Mouse (Mus musculus) layer of hippocampus, postnatal 36 days (tissue): ENCODE results near the gene Dhcr24. TPM values are rescaled to one million over a fixed set of nuclear protein-coding genes. Genes with fewer than 3 reads are reported as not detected.

Source experiments
- DNase-seq, 2 experiments: peaks; one replicate each; pipeline ENCODE4 v3.0.0; 2022
- total RNA-seq, 2 experiments: library from RNA; stranded (reverse); gene quantifications; 2 replicates each; pipeline ENCODE4 v1.2.3; 2021

Gene Dhcr24
- total RNA-seq, 2 experiments from 2014 or later = 58.8 to 61.0 TPM

- DNase-seq = no peak
Observed at GRCm38 (mm10) chr4:106606639-106607554, 46.1 kb downstream of the Dhcr24 start.

GRCm38 (mm10) chr4:106607905-106608304 lies 47.1 kb downstream of the Dhcr24 start:
- DNase-seq = no peak

DNA sequence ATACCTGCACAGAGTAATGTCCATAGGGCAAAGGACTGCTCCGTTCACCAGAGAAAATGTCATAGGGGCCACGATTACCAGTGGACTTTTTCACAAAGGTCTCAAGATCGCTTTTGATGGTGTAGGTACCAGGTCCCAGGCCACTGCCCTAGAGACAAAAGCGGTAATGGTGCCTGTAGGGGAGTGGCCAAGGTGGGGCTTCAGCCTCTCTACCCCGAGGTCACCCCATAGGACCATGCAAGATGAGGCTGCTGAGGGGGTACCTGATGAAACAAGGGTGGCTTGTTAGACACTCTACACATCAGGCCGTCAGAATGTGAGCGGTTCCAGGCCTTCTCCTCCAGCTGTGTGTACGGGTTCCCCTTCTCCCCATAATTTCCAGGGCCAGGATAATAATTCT lies 52.3 kb downstream of the Dhcr24 start:
- DNase-seq = no peak

DNA sequence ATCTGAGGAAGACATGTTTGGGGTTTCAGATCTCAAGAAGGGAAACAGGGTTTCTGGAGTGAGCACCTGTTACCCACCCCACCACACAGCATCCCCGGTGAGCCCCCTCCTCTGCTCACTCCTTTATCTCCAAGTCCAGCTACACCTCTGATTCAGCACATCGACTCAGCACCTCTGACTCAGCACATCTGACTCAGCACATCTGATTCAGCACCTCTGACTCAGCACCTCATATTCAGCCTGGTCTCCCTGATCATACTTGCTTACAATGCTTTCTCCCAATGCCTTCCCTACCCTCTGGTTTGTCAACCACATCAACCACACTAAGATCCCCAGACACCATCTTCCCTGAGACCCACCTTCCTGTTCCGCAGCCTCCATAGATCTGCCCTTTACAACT lies 52.7 kb downstream of the Dhcr24 start:
- no peak for DNase-seq

DNA sequence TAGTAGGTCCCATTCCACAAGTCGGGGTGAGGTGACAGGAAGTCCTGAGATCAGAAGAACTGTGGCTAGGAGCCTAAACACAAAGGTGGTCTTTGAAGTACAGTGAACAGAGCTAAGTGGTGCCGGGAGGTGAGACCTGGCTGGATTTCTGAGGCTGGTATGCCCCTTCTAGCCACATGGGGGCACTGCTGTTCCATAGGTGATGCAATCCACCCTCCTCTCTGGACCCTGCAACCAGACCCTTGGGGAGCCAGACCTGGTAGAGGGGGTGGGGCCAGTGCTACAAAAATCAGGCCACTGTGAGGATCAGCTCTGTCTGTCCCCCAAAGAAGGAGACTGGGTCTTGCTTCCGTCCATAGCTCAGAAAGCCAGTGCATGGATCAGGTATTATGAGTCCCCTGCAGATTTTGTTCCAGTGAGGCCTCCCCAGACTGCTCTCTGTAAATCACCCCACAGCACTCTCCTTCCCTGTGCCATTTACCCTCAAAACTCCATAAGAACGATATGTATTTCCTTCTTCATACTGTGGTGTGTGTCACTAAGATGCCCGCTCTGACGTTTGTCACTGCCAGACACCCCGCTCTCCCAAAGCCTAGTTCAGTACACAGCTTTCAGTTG lies 53.5 kb downstream of the Dhcr24 start:
- peak; percentile 75 to 76 for DNase-seq

GRCm38 (mm10) chr4:106614881-106615280 lies 54.0 kb downstream of the Dhcr24 start:
- no peak for DNase-seq

DNA sequence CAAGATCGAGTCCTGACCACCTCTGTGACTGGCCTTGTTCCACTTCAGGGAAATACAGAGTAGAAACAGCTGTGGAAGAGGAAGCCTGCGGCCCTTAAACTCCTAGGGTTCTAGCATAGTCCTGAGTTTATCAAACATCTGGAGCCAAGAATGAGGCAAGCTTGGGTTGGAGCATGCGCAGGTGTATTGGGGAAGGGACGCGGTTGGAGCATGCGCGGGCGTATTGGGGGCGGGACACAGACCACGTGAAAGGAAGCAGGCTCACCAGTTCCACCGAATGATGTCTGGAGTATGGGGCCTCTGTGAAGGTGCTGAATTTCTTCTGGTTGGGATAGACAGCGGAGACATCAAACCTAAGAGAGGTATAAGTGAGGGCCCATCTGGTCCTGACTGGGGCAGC lies 54.8 kb downstream of the Dhcr24 start:
- DNase-seq = no peak

DNA sequence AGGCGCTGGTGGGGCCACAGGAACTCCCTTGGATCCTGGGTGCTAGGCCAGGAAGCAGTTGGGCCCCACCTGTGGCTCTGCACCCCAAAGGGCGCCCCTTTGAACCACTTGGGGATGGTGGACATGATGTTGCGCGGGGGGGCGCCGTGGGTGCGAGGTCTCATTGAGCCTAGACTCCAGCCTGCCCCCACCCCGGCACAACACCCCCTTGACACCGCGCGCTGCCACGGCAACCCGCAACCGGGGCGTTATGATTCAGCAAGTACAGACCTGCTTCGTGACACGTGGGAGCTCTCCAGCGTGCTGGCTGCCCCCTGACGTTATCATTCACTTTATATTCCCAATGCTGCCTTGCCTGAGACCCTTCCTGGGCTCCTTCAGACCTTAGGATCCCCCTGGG lies 56.2 kb downstream of the Dhcr24 start, which contains the start of gene Lexm:
Lexm (minus strand) TSS at position 186 of the 400 bp plus-strand sequence.
- peak in 1 of 2 experiments; percentile 44 for DNase-seq

DNA sequence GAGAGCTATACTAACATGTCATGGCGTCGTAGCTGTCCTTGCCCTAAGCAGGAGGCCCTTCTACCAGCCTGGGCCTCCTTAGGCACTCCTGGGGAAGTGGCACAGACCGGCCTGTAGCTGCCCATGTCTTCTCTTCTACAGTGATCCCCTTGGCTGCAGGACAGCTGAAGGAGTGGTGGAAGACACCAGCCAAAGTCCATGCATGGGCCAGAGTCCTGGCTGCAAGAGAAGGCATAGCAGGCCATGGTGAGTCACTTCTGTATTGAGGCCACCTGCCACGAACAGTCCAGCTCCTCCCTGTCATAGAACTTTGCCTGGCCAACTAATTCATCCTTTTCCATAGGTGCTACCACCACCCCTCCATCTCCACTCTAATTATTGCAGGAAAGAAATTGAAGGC lies 58.1 kb downstream of the Dhcr24 start:
- DNase-seq = no peak

- no peak for DNase-seq
Observed at GRCm38 (mm10) chr4:106621428-106621827, 60.6 kb downstream of the Dhcr24 start.

GRCm38 (mm10) chr4:106622030-106622493 lies 61.2 kb downstream of the Dhcr24 start, which contains the start of gene Ttc22:
TSS of gene Ttc22 (plus strand) at chr4:106622432.
- no peak for DNase-seq

DNA sequence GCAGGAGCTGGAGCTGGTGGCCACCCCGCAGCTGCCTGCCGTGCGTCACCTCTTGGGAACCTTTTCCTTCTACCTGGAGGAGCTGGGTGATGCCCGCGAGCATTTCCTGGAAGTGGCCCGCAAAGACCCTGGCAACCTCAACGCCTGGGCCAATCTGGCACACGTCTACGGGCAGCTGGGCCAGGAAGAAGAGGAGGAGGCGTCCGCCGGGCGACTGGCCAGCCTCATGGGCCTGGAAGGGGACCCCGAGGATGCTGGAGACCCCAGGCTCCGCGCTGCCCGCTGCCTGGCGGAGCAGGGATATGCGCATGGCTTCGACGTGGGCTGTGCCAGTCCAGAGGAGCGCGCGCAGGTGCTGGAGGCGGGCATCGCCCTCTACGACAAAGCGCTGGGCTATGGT lies 61.9 kb downstream of the Dhcr24 start:
- DNase-seq = no peak

DNA sequence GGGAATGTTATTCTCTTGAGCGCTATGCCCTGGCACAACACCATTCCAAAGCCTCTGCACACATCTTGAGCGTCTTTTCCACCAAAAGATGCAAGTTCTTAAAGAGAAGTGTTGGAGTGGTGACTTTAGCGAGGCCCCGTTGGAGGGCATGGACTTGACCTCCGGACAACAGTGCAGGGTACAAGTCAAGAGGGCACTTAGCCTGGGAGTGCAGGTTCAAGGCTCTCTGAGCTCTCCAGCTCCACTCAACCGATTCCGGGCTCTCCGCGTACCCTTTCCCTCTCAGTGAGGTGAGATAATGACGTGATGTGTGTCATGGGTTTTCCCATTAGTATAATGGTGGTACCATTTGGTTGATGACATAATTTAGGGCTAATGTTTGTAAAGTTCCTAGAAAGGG lies 63.4 kb downstream of the Dhcr24 start:
- DNase-seq = no peak

- no peak for DNase-seq
Observed at GRCm38 (mm10) chr4:106627809-106628208, 67.0 kb downstream of the Dhcr24 start.

DNA sequence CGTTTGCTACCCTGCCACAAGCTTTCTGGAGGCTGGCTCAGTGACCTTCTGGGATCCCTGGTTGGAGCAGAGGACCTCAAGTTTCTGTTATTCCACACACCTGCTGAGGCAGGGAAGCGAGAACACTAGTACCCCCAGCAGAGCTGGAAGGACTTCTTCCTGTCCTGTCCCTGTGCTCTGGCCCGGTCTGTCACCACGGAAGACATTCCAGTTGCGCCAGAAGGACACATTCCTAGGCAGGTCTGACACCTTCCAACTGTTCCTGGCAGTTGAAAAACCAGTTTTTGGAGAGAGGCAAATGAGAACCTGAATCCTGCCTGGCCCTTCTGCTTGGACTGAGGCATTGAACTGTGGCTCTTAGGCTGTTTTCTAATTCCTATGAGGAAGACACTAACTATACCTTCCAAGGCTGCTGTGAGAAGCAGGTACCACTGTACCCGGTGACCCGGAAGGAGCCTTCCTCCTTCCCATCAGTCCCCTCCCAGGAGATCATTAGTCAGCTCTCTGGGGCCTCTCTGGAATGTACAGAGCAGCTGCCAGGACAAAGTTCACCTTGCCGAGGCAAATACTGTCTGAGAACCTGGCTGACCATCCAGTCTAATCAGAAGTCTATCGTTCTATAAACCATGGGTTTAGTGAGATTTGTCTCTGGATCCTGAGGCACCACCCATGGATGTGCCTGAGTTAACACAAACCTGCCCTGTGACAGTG lies 68.0 kb downstream of the Dhcr24 start:
- no peak for DNase-seq

GRCm38 (mm10) chr4:106629374-106629773 lies 68.5 kb downstream of the Dhcr24 start:
- DNase-seq = no peak

GRCm38 (mm10) chr4:106630333-106631220 lies 69.7 kb downstream of the Dhcr24 start:
- peak; percentile 87 to 88 for DNase-seq

DNA sequence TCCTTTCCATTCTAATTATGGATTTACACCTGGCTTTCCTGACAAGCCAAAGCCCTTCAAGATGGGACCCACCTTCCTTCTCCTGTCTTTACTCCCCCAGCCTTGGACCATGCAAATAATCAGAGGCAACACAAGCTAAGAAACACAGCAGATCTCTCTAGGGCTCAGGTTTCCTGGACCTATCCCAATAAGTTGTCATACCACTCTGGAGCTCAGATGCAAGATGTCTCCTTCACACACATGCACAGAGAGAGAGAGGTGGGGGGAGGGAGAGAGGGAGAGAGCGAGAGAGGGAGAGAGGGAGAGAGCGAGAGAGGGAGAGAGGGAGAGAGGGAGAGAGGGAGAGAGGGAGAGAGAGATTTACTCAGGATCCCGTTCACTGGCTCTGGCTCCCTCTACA lies 71.5 kb downstream of the Dhcr24 start:
- no peak for DNase-seq

DNA sequence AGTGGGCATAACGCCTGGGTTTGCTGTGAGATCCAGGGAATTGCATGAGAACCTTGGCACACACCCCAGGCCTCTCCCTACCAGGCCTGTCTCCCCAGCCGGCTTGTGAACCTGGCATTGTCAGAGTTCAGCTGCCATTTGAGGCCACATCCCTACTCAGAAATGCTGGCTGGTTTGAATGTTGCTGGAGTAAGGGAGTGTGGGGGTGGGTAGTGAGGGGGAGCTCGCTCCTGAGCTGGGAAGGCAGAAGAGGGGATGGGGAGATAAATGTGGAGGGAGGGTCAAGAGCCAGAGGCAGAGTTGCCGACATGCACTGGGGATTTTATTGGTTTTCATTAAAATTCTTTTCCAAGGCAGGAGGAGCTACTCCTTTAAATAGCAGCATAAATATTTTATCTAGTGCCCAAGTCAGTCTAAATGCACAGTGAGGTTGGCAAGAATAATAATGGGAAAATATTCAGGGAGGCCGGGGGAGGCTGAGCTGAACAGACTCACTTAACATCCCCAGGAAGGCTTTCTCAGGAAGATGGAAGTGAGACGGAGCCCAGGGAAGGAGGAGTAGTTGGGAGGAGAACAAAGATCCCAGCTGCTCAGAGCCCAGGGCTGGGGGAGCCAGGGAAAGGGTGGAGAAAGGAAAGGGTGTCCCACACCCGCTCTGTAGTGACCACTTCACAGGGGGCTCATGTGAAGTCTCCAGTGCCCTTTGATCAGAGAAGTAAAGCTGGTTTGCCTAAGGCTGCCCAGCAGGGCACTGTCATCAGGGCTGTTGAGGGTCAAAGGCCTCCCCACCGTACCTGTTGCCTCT lies 72.6 kb downstream of the Dhcr24 start:
- no peak for DNase-seq

GRCm38 (mm10) chr4:106634086-106634479 lies 73.2 kb downstream of the Dhcr24 start:
- DNase-seq = no peak
